Mouse (Mus musculus): ENCODE results near the gene Rpl23a. TPM values are rescaled to one million over a fixed set of nuclear protein-coding genes. Genes with fewer than 3 reads are reported as not detected.

The Rpl23a gene
- 1,000 to 10,000 TPM; 1,755 to 1,970 TPM for total RNA-seq (2023)

DNA sequence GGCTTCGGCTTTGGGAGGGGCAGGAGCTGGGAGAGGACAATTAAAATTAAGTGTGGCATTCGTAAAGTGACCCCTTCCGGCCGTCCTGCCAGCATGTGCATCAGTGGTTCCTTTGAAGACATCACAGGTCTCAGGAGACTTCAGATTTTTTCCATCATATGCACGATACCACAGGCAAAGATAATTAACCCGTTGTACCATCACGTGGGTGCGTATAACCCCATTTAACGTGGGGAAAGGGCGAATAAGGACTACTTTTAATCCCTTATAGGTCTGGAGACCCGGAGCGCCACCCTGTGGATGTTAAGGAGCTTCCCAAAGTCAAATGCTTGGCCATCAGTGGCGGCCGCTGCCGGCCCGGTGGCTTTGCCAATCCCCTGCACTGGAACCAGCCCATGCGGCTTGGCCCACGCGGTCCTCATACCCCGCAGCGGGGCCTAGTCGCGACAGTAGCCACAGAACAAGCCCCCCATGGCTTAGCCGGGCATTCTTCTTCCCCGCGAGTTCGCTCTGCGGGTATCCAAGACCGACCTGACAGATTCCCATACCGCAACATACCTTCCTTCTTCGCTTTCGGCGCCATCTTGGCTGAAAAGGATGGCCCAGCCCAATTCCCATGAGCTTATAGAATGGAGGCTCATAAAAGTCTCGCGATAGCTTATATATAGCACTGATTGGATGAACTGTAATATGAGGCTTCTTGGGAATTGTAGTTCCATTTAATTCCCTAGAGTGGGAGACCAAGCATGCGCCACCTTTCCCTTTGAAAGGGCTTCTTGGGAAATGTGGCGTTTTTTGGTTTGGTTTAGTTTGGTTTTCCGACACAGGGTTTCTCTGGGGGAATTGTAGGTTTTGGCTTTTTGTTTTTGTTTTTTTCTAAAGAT is at the start of gene Rpl23a:
TSS of gene Rpl23a (minus strand) at position 624 of the 884 bp plus-strand sequence.

GRCm38 (mm10) chr11:78193113-78193512 is 9.7 kb upstream of the Rpl23a start, which contains the start of gene Proca1:
Gene Proca1, plus strand, starts transcription at chr11:78193392.

GRCm38 (mm10) chr11:78188331-78189233 is 5.2 kb upstream of the Rpl23a start, which contains the start of gene Rab34:
Gene Rab34, plus strand, starts transcription at chr11:78188430.

DNA sequence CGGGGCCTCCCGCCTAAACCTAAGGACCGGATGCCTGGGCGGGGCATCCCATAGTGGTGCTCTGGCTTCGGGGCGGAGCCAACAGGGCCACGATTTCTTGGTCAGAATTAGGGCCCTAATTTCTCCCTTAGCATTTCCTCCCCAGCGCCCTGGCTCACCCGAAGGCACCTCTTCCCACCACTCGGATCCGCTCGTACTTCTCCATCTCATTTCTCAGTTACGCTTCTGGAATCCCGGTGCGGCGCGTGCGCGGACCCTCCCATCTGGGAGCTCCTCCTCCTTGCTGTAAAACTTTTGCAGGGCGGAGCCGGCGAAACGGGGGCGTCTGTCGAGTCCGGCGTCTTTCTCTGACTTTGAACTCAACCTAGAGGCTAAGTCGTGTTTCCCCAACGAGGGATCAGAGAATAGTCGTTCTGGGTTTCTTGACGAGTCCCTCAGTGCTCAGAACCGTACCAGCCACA is 7.0 kb downstream of the Rpl23a start, which contains the start of the genes Nek8 and Tlcd1:
TSS of gene Nek8 (minus strand) at position 274 of the 461 bp plus-strand sequence.
TSS of gene Tlcd1 (plus strand) at position 310 of the 461 bp plus-strand sequence.

GRCm38 (mm10) chr11:78164924-78165760 is 18.2 kb downstream of the Rpl23a start, which contains the start of gene Traf4:
Gene Traf4, minus strand, starts transcription at chr11:78165589.

Other genes with a start within 250 kb of the Rpl23a start
- gene Phf12, start 200.8 kb downstream of the Rpl23a start, total RNA-seq (2023) = 10 to 100 TPM; 91.6 to 97.7 TPM
- gene Dhrs13, start 151.3 kb downstream of the Rpl23a start, total RNA-seq (2023) = 1 to 10 TPM; 1.4 to 1.8 TPM
- gene Flot2, start 145.7 kb downstream of the Rpl23a start, total RNA-seq (2023) = 10 to 100 TPM; 32.7 to 40.2 TPM
- 10 to 100 TPM; 17.4 to 20.2 TPM for gene Eral1, start 103.2 kb downstream of the Rpl23a start, total RNA-seq (2023)
- gene Fam222b, start 88.9 kb downstream of the Rpl23a start, total RNA-seq (2023) = 10 to 100 TPM; 26.6 to 30.6 TPM
- under 1 TPM; 0.60 to 0.67 TPM for gene Traf4, start 18.0 kb downstream of the Rpl23a start, total RNA-seq (2023)
- gene Nek8, start 6.9 kb downstream of the Rpl23a start, total RNA-seq (2023) = 1 to 10 TPM; 1.9 to 4.0 TPM
- gene Tlcd1, start 6.9 kb downstream of the Rpl23a start, total RNA-seq (2023) = 1 to 10 TPM; 2.9 to 3.3 TPM
- 1 to 10 TPM; 4.0 to 4.2 TPM for gene Rab34, start 4.8 kb upstream of the Rpl23a start, total RNA-seq (2023)
- gene Proca1, start 9.8 kb upstream of the Rpl23a start, total RNA-seq (2023) = not detected
- 10 to 100 TPM; 52.7 to 55.9 TPM for gene Sdf2, start 62.2 kb upstream of the Rpl23a start, total RNA-seq (2023)
- gene Supt6, start 62.4 kb upstream of the Rpl23a start, total RNA-seq (2023) = 10 to 100 TPM; 59.1 to 66.8 TPM
- gene 2610507B11Rik, start 78.2 kb upstream of the Rpl23a start, total RNA-seq (2023) = 100 to 1,000 TPM; 105 to 107 TPM
- gene BC030499, start 107.3 kb upstream of the Rpl23a start, total RNA-seq (2023) = 1 to 10 TPM; 1.5 TPM
- gene Spag5, start 117.9 kb upstream of the Rpl23a start, total RNA-seq (2023) = 1 to 10 TPM in 1 of 2 experiments, under 1 TPM in 1; 0.81 to 2.9 TPM
- gene Aldoc, start 139.4 kb upstream of the Rpl23a start, total RNA-seq (2023) = 1 to 10 TPM; 7.4 to 9.0 TPM
- 10 to 100 TPM; 60.7 to 63.9 TPM for gene Pigs, start 144.8 kb upstream of the Rpl23a start, total RNA-seq (2023)
- 10 to 100 TPM; 69.6 to 82.3 TPM for gene Unc119, start 159.9 kb upstream of the Rpl23a start, total RNA-seq (2023)
- gene Foxn1, start 203.0 kb upstream of the Rpl23a start, total RNA-seq (2023) = not detected
- under 1 TPM in 1 of 2 experiments, not detected in 1; 0.66 TPM for gene Slc13a2, start 238.6 kb upstream of the Rpl23a start, total RNA-seq (2023)

Data from monocyte, adult 59 days (primary cell).